Mouse (Mus musculus): ENCODE measurements around the gene Mcrip2.

DNA sequence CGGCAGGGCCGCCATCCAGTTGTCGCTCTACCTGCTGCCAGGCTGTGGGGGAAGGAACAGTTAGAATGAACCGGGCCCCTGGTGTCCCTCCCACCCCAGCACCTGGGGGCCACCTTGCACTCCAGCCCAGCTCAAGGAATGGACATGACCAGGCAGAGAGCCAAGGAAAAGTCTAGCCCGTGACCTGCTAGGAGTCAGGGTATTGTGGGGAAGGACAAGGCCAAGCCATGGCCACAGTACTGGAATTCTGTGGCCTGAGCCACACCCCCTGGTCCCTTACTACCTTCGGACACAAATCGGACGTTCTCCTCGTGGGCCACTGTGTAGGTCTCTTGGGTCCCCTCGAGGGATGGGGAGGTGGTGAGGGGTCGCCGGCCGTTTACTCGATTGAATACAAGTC lies 4.3 kb downstream of the Mcrip2 start:
- TF ChIP-seq CTCF (IDR thresholded peaks at IDR 0.05; ENCODE audit: low read depth) (no peak), EP300 (IDR thresholded peaks at IDR 0.05; ENCODE audit: low read depth) (no peak)

All from heart, postnatal 0 days (tissue).